Comparison of ENCODE assay signal across 8 mouse cellular contexts in genomic region chr19:6277661-6278438, GRCm38 (mm10). TPM values are rescaled to one million over a fixed set of nuclear protein-coding genes. Genes with fewer than 3 reads are reported as not detected.
DNase-seq lines count a peak whose midpoint lies in the region.

No protein-coding gene starts in this region.

- peak; percentile 90 to 94 for DNase-seq in adrenal gland, adult (ENCODE audit: inconsistent age in 2 of 2, low spot score in 1 of 2)
- DNase-seq in adrenal gland, postnatal 4 days (ENCODE audit: low spot score in 2 of 2), result no peak
- DNase-seq in embryo, embryonic 10 days (ENCODE audit: low spot score), result peak; percentile 77
- DNase-seq in heart, adult 18-20 months, result peak; percentile 90 to 95
- DNase-seq in kidney, adult 8-10 months, result peak; percentile 92 to 93
- DNase-seq in lung, postnatal 14 days, result peak; percentile 81
- DNase-seq in ovary, postnatal 36 days (ENCODE audit: low spot score), result peak; percentile 60
- no peak for DNase-seq in right cerebral cortex, postnatal 10 days (ENCODE audit: low spot score in 2 of 2)

RNA-seq across cellular contexts. Expression of gene Ehd1, which starts 1.3 kb away (rescaled TPM):
- total RNA-seq in adrenal gland, postnatal 4 days (2021), result 10 to 100 TPM; 88.2 to 90.2 TPM
- total RNA-seq in heart, adult 18-20 months (2021), result 100 to 1,000 TPM; 101 to 107 TPM

RNA-seq across cellular contexts. Expression of gene Cdc42bpg, which starts 28.4 kb away (rescaled TPM):
- total RNA-seq in adrenal gland, postnatal 4 days (2021), result 10 to 100 TPM; 18.4 to 20.6 TPM
- total RNA-seq in heart, adult 18-20 months (2021), result 10 to 100 TPM; 13.8 TPM

RNA-seq across cellular contexts. Expression of gene Atg2a, which starts 36.4 kb away (rescaled TPM):
- 10 to 100 TPM; 40.0 to 41.1 TPM for total RNA-seq in adrenal gland, postnatal 4 days (2021)
- 10 to 100 TPM; 21.5 to 22.1 TPM for total RNA-seq in heart, adult 18-20 months (2021)

RNA-seq across cellular contexts. Expression of gene Ppp2r5b, which starts 42.2 kb away (rescaled TPM):
- 10 to 100 TPM; 68.4 to 71.2 TPM for total RNA-seq in adrenal gland, postnatal 4 days (2021)
- 10 to 100 TPM; 32.2 to 32.5 TPM for total RNA-seq in heart, adult 18-20 months (2021)

RNA-seq across cellular contexts. Expression of gene Gpha2, which starts 51.7 kb away (rescaled TPM):
- total RNA-seq in adrenal gland, postnatal 4 days (2021), result 10 to 100 TPM; 40.5 to 50.4 TPM
- not detected for total RNA-seq in heart, adult 18-20 months (2021)

Comparison
In these comparisons a context has a peak if more than half of its experiments do, and no peak if none do; other contexts are left out.
1. DNase-seq: peak in adrenal gland, adult (2 of 2), embryo, embryonic 10 days (single experiment), heart, adult 18-20 months (2 of 2), kidney, adult 8-10 months (2 of 2), lung, postnatal 14 days (single experiment) and ovary, postnatal 36 days (single experiment); none in adrenal gland, postnatal 4 days (0 of 2) and right cerebral cortex, postnatal 10 days (0 of 2).